Mouse (Mus musculus) heart, postnatal 4 days (tissue): ENCODE data around the gene Olfr1469. TPM values are rescaled to one million over a fixed set of nuclear protein-coding genes. Genes with fewer than 3 reads are reported as not detected.
"Not testable (repeated sequence)": the region's sequence is repeated elsewhere in the genome, so short reads cannot be mapped to it uniquely, and the experiment has no call there.

Source experiments
- DNase-seq: peaks from one replicate; pipeline ENCODE4 v3.0.0; 2021
- total RNA-seq, 2 experiments: library from RNA; stranded (reverse); gene quantifications; 2 replicates each; pipeline ENCODE4 v1.2.3; 2021

The Olfr1469 gene
- not detected for total RNA-seq

- DNase-seq, result no peak
Observed at GRCm38 (mm10) chr19:13407549-13407948, at the start of gene Olfr1469. Gene Olfr1469, plus strand, starts transcription at chr19:13407849.

DNA sequence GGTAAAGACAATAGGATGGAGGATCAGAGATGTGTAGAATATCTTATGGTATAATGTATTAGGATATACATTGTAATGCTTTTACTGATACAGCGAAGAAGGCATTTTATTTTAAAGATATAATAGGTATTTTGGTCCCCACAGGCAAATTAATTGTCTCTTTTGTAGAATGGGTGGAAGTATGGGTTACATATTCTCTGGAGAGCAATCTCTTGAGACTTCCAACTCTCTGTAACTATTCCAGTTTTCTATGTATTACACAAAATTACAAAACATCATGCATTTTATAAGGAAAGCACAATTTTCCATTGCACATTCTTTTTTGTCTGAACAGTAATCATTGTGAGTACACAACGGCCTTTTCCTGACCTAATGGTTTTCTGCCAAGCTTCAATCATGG is 45.7 kb upstream of the Olfr1469 start, which contains the start of gene Olfr1467:
TSS of gene Olfr1467 (plus strand) at position 301 of the 400 bp plus-strand sequence.
- DNase-seq, result no peak

GRCm38 (mm10) chr19:13443109-13443508 is 35.5 kb downstream of the Olfr1469 start, which contains the start of gene Olfr1471:
Gene Olfr1471, plus strand, starts transcription at chr19:13443409.
- DNase-seq, result not testable (repeated sequence)

DNA sequence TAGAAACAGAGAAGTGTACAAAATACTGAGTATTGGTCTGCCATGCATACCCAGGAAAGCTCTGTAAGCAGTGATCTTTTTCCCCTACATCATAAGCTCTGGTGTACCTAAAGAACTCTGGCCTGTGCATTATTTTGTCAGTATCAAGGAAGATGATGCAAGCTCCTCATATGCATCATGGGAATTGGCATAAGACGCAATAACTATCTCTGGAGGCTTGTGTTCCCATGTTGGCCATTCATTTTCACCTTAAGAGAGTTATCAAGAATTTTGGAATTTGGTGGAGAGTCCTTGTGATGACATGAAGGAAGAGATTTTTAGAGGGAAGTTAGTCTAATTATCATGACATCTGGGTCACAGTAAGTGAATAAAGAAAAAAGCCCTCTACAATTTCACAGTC is 48.3 kb downstream of the Olfr1469 start, which contains the start of gene Olfr1472:
TSS of gene Olfr1472 (minus strand) at position 101 of the 400 bp plus-strand sequence.
- no peak for DNase-seq

Other genes starting within 250 kb of the Olfr1469 start
- not detected for gene Olfr1461, start 244.8 kb upstream of the Olfr1469 start, total RNA-seq
- gene Olfr1462, start 222.1 kb upstream of the Olfr1469 start, total RNA-seq, result not detected
- gene Olfr1463, start 176.5 kb upstream of the Olfr1469 start, total RNA-seq, result not detected
- gene Olfr1465, start 92.3 kb upstream of the Olfr1469 start, total RNA-seq, result not detected
- gene Olfr1466, start 69.0 kb upstream of the Olfr1469 start, total RNA-seq, result not detected
- gene Olfr1467, start 45.6 kb upstream of the Olfr1469 start, total RNA-seq, result not detected
- not detected for gene Olfr1471, start 35.6 kb downstream of the Olfr1469 start, total RNA-seq
- gene Olfr1472, start 48.2 kb downstream of the Olfr1469 start, total RNA-seq, result not detected
- gene Olfr1474, start 61.7 kb downstream of the Olfr1469 start, total RNA-seq, result not detected
- not detected for gene Olfr1475, start 72.3 kb downstream of the Olfr1469 start, total RNA-seq
- gene Olfr1477, start 92.7 kb downstream of the Olfr1469 start, total RNA-seq, result not detected
- gene Olfr1480, start 120.1 kb downstream of the Olfr1469 start, total RNA-seq, result not detected
- not detected for gene Olfr1484, start 175.7 kb downstream of the Olfr1469 start, total RNA-seq
- gene Olfr1487, start 209.5 kb downstream of the Olfr1469 start, total RNA-seq, result not detected
- gene Olfr1489, start 223.8 kb downstream of the Olfr1469 start, total RNA-seq, result not detected
- not detected for gene Olfr1490, start 243.2 kb downstream of the Olfr1469 start, total RNA-seq